Mouse (Mus musculus) mesoderm, embryonic 11.5 days (tissue): Measurements from ENCODE around the gene Gm973.

Experiments
- DNase-seq: peaks from one replicate; pipeline ENCODE4 v3.0.0-alpha.2; 2012; ENCODE audit warnings: low read depth, low spot score

Gene Gm973

DNA sequence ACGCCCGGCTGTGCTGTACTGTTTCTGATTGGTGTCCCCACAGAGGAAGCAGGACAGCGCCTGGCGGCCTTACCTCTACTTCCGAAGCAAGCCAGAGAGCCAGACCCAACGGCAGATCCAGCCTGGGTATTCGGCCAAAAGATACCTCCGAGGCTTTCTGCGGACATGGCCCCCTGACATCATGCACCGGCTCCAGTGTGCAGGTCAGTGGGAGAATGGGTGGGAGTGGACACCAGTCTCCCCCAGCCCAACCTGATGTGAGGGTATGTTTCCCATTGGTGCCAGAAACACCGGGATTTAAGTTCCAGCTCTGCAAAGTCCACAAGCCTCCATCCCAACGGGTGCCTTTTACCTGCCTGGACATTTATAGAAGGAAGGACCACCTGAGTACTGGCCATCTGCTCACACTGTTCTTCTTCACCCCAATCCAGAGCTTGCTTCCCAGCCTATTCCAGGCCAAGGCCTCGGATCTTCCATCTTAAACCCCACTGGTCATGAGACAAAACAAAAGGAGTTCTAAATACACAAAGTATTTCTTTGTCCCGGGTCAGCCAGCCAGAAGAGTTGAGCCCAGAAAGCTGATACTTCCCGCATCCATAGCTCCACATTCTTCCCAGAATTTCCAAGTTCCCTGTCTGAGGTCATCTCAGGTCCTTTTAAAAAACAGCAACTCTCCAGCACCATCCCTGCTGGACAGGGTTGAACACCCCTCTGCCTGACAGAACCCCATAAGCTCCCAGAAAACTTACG, 25.4 kb downstream of the Gm973 start:
- no peak for DNase-seq

DNA sequence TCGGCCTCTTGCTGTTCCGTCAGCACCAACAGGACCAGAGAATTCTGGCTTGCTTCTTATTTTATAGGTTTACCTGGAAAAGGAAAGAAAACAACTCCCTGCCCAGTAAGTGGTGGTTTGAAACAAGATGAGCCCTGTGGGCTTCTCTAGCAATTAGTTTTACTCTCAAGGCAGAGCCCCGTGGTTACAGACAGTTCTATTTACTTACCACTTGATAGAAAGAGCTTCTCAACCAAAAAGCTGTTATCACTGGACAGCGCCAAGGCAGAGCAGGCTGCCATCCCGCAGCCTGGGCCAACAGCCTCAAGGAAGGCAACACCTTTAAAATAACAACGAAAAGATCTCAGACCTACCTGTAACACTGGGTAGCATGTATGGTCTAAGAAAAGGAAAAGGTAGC, 26.2 kb downstream of the Gm973 start:
- no peak for DNase-seq

DNA sequence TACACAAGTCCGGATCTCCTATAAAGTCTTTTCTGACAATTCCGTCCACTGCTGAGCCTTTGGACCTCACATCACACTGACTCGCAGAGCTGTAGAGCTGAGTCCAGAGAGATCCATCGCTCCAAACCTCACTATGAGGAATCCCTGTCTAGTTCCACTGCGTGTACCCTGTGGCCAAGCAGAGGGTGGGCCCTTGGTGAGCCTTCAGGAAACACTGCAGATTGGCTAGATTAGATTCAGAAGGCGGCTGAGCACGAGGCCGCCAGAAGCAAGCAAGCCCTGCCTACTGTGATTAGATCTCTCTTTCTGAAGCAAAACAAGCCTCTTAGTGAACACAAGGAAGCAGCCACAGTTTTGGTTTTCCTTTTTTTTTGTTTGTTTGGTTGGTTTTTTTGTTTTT, 27.8 kb downstream of the Gm973 start:
- no peak for DNase-seq

DNA sequence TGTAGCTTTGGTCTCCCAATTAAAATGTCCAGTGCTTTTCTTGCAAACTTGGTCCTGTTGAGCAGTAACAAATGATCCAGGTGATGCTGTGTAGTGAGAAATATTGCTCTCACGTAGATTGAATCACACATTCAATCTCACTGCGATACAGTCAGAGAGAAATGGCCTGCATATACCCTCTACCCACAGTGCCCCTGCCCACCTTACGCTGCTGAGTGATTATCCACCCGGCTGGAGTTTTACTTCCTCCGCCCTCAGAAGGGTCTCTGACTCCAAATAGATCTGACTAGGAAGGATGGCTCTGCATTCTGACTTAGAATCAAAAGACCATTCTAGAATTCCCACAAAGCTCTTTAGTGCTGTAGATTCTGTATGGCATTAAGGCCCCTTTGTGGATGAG, 32.4 kb downstream of the Gm973 start:
- no peak for DNase-seq

DNA sequence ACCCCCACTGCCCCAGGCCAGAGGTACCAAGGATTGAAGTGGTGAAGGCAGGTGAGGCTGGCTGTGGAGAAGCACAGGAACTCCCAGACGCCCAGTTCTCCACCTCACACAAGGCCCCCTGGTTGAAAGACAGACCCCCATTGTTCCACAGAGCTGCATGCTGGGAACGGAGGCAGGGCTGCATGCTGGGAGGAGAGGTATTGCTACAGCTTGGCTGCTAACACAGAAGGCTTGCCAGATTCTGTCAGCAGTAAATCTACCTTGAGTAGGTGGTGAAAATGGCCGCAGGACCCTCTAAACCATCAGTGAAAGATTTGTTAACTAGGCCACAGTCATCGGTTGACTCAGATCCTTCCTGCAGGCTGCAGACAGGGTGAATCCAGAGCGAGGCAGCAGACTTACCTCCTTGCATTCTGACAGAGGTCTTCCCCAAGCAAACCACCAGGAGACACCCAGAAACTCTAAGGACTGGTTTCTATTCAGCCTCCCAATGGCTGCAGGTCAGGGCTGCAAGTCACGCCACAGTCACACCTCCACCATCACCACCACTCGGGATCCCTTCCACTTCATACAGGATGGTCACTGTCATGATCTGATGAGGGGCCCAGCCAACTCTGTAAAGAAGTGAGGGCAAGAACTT, 33.1 kb downstream of the Gm973 start:
- DNase-seq: peak; percentile 44

DNA sequence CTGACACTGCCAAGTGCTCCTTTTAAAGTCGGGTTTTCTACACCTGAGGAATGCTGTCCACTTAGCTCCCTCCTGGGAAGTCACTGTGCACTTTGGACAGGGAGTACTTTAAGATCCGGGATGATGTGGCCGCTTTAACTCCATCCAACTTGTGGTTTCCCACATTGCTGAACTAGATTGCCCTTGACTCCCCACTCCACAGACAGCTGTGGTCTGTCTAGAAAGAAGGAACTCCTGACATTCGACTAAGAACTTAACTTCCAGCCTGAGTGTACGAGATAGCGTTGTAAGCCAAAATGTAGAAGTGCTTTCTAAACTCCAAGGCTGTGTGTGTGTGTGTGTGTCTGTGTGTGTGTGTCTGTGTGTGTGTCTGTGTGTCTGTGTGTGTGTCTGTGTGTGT, 34.2 kb downstream of the Gm973 start:
- DNase-seq: no peak

DNA sequence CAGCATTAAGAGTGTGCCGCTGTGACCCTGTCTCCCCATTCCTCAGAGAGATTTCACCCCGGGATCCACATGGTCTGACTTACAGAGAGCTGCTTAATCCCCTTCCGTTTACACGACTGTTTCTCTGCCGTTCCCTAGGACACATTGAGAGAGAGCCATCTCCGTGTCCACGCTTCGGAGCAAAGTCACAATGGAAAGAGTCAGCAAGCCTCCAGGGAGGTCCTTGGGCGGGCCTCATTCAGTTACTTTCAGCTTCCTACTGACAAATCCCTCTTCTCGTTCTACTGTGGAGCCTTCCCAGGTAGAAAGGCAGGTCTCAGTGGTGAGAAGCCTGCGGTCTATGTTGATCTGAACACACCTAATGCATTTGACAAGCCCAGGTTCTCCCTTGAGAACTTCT, 34.9 kb downstream of the Gm973 start:
- DNase-seq: no peak

DNA sequence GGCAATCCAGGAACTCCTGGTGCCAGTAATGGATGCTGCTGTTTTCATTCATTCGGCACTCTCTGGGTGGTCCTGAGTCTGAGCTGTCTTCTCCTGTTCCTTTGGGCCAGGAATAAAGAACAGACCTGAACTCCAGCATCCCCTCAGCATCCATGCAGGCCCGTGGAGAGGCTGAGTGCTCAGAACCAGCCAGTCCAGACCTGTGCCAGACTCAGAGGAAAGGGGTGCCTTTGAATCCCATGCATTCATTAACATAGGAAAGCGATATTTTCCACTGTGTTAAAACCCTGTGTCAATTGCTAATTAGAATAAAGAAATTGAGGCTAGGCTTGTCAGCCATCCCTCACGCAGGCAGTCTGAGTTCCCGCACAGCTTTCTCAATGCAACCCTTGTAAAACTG, 37.6 kb downstream of the Gm973 start:
- DNase-seq: no peak

DNA sequence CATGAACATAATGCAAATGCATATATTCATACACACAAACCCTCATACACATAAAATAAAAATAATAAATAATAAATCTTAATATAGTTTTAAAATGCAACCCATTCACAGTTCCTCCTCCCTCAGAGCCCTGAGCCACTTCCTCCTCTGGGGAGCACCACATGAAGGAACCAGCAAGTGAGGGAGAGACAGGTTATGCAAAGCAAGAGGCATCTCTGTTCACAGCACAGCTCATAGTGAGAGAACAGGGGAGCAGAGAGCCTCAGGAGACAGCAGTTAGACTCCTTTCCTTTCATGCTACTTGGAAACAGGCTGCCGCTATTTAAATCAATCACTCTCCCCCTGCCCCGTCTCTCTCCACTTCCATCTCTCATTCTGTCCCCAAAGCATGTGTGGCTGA, 47.5 kb downstream of the Gm973 start:
- no peak for DNase-seq

DNA sequence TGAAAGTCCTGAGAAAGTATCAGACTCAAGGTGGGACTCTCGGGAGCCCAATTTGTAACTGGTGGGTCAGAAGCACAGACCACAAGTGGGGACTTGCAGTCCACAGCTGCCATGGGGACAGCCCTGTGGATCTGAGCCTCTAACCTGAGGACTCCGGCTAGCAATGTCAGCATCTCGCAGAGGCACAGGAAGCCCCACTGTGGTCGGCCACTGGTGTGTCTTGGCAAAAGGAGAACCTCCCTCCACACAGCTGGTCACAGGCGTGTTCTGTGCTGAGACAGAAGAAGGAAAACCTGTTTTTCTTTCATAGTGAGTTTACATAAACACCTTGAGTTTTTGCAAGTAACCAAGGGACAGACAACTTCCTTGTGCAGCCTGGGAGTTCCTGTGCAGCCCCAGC, 49.7 kb downstream of the Gm973 start:
- no peak for DNase-seq

DNA sequence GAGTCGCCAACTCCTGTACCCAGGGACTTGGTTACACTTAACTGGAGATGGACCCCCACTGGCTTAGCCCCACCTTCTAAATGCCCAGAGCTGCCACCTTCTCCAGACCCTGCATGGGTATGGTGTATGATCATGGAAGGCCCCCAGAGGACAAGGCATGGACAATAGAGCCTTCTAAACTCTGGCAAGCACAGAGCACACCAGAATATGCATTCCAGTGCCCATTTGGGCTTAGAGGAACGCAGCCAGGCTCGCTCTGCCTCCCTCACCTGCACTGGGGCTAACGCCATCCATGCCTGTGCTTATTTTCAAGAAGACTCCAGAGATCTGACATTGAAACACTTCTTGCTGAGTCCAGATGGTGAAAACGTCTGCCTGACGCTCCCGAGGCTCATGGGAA, 50.2 kb downstream of the Gm973 start:
- no peak for DNase-seq

DNA sequence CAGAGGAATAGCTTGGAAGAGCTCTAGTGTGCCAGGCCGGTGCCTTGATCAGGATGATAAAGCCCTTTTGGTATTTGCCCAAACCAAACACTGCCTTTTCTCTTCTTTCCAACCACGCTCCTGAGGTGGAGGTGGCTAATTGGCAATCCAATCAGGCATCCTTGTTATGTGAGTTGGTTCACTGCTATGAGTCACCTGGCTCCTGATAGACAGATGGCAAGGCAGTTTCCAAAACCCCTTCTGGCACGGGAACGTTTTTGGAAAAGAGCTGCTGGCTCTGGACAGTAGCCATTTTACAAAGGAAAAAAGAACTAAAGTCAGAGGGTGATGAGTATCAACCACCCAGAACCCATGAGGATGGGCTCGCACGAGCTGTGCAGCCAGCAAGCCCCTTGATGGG, 50.9 kb downstream of the Gm973 start:
- no peak for DNase-seq

DNA sequence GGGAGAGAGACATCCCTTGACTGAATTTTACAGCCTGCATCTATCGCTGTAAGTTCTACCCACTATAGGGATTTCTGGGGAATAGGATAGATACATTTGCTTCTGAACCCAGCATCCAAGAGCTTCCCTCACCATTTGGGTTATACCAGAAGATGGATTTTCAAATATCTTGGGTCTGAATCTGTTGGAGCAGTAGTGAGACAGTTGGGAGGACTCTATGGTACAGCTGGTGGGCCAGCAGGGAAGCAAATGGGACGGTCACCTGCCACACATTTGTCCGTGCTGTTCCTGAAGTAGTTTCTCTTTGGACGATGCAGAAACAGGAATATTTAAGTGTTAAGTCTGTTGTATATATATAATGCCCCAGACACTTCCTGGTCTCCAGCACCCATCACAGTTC, 51.5 kb downstream of the Gm973 start:
- no peak for DNase-seq

DNA sequence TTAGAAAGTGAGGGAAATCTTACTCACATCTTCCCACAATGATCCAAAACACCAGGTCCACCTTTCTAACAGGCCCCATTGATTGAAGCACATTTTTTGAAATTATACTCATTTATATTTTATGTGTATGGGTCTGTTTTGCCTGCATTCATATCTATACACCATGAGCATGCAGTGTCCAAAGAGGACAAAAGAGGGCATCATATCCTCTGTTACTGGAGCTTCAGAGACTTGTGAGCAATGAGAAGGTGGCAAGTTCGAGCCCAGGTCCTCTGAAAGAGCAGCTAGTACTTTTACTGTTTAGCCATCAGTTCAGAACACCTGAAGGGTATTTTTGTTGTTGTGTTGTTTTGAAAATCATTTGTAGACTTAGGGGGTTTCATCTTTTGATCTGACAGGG, 52.2 kb downstream of the Gm973 start:
- DNase-seq: no peak

DNA sequence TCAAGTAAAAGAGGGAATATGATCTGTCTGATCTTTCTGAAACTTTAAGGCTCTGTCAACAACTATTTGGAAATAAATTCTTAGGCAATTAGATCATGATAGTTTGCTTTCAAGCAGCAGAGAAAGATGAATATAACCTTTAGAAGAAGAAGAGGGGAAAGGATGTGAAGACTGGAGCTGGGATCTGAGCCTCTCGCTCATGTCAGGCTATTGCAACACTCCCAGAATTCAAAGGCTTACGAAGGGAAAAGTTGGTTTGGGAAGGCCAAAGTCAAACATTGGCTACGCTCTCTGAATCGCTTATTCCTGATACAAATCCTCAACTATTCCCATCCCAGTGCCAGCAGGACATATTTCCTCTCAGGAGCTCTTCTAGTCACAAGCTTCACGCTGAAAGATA, 53.2 kb downstream of the Gm973 start:
- DNase-seq: no peak

DNA sequence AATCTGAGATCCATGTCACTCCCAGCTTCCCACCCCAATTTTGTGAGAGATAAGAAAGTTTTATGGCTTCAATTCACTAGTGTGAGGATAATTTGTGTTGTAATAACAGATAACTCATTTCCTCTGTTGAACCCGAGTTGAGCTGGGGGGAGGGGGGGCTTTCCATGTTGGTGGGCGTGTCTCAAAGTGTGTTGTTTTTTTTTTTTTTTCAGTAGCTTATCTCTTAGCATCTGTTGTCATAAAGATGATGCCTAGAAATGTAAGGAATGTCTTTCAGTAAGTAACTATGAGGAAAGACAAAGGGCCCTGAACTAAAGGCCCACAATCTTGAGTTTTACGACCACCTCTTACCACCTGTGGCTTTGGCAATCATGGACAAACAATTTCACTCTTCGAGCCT, 54.7 kb downstream of the Gm973 start:
- no peak for DNase-seq

DNA sequence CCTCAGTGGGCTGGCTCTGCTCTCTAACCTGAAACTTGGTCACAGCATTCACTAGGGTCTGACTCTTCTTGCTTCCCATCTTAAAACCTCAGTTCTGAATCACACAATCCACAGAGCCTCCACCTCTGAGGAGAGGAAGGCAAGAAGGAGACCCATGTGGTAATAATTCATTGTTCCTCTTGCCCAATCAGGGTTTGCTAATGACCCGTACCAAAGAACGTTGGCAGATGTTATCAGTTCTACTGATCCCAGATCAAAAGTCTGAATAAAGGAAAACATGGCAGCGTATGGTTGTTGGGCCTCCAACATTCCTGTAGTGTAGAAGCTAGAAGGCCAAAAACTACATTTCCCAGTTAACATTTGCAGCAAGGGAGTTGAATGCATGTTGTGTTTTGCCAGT, 55.4 kb downstream of the Gm973 start:
- no peak for DNase-seq

DNA sequence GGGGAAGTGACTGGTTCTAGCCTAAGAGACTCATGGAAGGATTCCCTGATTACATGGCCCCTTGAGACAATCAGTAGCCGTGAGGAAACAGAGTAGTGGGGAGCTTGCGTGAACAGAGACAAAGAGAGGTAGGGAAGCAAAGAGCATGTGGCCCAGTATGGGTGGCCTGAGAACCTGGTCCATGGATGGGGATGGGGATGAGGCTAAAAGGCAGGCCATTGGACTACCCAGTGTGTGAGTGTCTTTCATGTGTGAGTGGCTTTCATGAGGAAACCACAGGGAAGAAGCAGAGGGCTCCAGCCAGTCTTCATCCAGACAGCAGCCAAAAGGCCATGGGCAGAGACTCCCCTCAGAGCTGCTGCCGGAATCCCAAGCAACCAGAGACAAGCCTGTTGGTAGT, 57.8 kb downstream of the Gm973 start:
- DNase-seq: no peak

DNA sequence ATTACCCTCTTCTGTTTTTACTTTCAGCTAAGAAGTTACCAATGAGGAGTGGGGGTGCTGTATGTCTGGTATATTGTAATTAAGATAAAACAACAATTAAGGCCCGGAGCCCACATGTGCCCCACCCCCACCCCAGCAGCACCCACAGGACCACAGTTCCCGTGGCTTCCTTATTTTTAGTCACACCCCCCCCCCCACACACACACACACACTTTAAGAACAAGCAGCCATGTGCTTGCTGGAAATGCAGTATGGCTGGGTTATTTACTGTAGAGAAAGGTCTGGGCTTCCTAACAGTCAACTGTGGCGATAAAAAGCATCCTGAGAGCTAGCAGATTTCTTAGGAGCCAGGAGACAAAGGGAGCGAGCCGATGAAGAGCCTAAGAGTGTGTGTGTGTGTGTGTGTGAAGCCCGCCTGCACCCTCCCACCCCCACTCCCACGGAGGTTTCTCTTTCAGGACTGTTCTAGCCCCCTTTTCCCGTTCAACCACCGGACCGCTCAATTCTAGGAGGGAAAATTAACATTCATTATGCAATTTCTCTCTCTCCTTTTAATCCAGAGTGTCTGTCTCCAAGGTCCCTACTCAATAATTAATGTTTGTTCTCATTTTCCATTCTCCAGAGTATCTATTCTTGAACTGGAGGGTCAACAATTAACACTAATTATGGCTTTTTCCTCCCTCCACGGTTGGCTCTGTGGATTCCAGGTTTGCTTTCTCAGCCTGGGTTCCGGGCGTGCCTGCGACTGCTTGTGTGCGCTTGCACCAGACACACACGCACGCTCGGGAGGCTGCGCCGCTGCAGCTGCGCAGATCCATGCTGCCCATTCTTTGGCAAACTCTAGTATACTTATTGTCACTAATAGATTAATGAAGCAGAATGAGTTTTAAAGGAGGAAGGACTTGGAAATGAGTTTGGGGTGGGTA, 58.5 kb downstream of the Gm973 start:
- DNase-seq: peak; percentile 39

DNA sequence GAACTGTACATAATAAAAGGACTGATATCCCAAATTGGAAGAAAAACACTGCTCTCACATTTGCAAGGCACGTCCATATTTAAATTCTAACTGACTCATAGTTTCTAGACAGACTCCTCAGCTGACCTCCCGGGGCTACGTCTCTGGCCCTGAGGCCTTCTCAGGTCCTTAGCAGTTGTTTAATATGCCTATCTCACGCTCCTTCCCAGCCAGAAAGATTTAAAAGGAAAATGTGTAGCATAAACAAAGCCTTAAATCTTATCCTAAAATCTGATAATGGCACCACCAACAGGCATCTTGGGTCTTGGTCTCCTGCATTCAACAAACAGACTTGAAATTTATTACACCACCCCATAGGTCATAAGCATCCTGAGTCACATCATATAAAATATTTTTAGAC, 62.7 kb downstream of the Gm973 start:
- no peak for DNase-seq

DNA sequence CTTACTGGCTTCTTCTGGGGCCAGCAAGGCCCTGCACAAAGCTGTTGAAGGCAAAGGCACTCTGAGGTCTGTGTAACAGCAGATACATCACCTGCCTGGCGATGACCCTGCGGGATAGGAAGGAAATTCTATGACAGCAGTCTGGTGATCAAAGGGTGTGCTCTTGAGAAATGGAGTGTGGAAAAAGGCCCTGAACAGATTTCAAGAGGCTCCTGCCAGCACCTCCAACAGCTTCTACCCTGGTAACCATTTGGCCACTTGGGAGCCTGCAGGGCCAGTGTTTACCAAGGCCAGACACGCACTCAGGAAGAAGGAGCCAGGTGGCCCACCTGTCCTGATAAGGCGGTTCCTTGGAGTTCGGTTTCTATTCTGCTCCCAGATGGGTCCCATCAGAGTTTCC, 63.3 kb downstream of the Gm973 start:
- peak; percentile 45 for DNase-seq

DNA sequence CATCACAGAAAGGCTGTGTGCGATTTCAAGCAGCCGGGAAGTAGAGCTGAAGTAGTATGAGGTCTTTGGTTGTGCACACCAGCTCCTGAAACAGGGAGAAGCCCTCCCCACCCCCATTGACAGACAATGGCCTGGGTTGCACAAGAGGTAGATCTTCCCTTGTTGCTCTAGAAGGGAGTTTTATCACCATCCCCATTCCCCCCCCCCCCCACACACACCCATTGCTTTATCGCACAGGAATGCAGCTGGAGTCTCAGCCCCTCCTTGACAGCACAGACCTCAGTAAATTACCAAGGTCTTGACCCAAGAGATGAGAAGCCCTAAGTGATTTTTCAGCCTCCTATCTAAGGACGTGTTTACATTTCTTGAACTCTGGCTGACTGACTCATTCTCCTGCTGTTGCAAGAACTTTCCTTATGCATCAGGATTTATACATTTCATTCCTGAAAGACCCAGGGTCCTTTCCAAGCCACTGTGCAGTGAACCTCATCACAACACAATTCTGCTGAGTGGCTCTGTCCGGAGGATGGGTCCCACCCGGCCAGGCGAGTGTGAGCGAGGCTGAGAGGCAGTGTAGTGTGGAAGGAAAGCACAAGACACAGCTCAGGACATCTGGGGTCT, 64.2 kb downstream of the Gm973 start:
- peak; percentile 80 for DNase-seq
